ENCODE assay signal across 31 mouse cellular contexts in the genomic region with DNA sequence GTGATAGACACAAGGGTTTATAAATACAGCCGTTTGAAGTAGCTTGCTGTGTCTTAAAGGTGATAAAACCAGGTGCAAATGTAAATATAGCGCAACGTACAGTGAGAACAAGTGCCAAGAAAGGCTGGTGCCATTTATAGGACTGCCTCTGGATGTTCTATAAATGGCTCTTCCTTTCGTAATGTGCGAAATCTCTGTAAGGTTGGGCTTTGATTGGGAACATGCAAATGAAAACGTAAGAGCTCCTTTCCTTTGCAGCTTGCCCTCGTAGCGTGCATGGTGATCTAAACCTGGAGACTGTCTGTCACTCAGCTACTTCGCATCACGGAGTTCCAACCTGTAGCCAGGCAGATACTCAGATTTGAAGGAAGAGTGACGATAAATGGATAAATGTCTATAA.
DNase-seq lines count a peak whose midpoint lies in the region; ATAC-seq lines count a peak whose summit lies in the region.
"Had no signal": no experiment of that assay in that cellular context is flagged by ENCODE, and none has a peak within 500 bp of the region (broad histone marks: within the 10 kb centered on the region; RNA-seq: fewer than 3 reads in every experiment).

No protein-coding gene starts in this region.

- peak overlapping the region in 1 of 2 experiments; percentile 37; a peak in 1 of 4 replicates for H3K27ac ChIP-seq in heart, embryonic 14.5 days (replicated peaks in 1 of 2; ENCODE audit: control insufficient read depth in 1 of 2, insufficient read depth in 1 of 2, low read depth in 2 of 2, low read length in 2 of 2)
- H3K27ac ChIP-seq: embryonic facial prominence, embryonic 10.5 days; embryonic facial prominence, embryonic 15.5 days; forebrain, embryonic 13.5 days; hindbrain, embryonic 14.5 days; liver, embryonic 14.5 days; macrophage; midbrain, embryonic 13.5 days; neural tube, embryonic 13.5 days had no signal

- H3K9ac ChIP-seq in heart, embryonic 14.5 days (ENCODE audit: low read length) = no peak overlapping the region
- H3K9ac ChIP-seq: embryonic facial prominence, embryonic 15.5 days; forebrain, embryonic 13.5 days; hindbrain, embryonic 14.5 days; liver, embryonic 14.5 days; midbrain, embryonic 13.5 days; neural tube, embryonic 13.5 days had no signal

- peak; percentile 50; the same call in 1 of the 2 replicates for ATAC-seq in heart, embryonic 14.5 days (ENCODE audit: insufficient number of reproducible peaks, insufficient read depth, low FRiP score, low read depth)
- ATAC-seq: forebrain, embryonic 13.5 days; intestine, postnatal 0 days; midbrain, embryonic 13.5 days had no signal

- H3K36me3 ChIP-seq in heart, embryonic 14.5 days (ENCODE audit: control insufficient read depth, insufficient read depth, low read length) = no peaks in the 10 kb centered on the region
- H3K36me3 ChIP-seq: embryonic facial prominence, embryonic 10.5 days; embryonic facial prominence, embryonic 15.5 days; G1E; midbrain, embryonic 13.5 days; neural tube, embryonic 13.5 days had no signal

- no peaks in the 10 kb centered on the region for H3K9me3 ChIP-seq in heart, embryonic 14.5 days (ENCODE audit: control insufficient read depth, low read length)
- H3K9me3 ChIP-seq: embryonic facial prominence, embryonic 10.5 days; embryonic facial prominence, embryonic 15.5 days; forebrain, embryonic 13.5 days; G1E; midbrain, embryonic 13.5 days; neural tube, embryonic 13.5 days had no signal

- H3K27me3 ChIP-seq in heart, embryonic 14.5 days (ENCODE audit: control insufficient read depth, insufficient read depth, low read length) = no peaks in the 10 kb centered on the region
- H3K27me3 ChIP-seq: embryonic facial prominence, embryonic 15.5 days; forebrain, embryonic 13.5 days; midbrain, embryonic 13.5 days; neural tube, embryonic 13.5 days had no signal

- DNase-seq in frontal cortex, adult 2 months (ENCODE audit: extremely low spot score in 1 of 2, low spot score in 1 of 2) = peak; percentile 5 to 23
- no peak for DNase-seq in frontal cortex, postnatal 14 days (ENCODE audit: low spot score in 2 of 2)
- DNase-seq in heart, postnatal 4 days = no peak
- peak; percentile 16 to 41 for DNase-seq in left cerebral cortex, postnatal 14 days (ENCODE audit: low spot score in 2 of 2)
- no peak for DNase-seq in left cerebral cortex, adult 18-20 months (ENCODE audit: low spot score in 2 of 2)
- peak; percentile 41 for DNase-seq in telencephalon, adult 2 months (ENCODE audit: low read depth, low spot score)
- DNase-seq: adrenal gland, adult 8-10 months; cerebellum, adult 8-10 months; cerebellum, postnatal 25 days; gastrocnemius, postnatal 14 days; kidney, adult 9 months; kidney, postnatal 10 days; layer of hippocampus, adult 9-11 months; liver; lung, adult 2 months; lung, postnatal 10 days; right cerebral cortex, postnatal 25 days; spleen, adult 18-20 months; thymus, adult 18-20 months; thymus, postnatal 25 days had no signal

- H3K4me2 ChIP-seq in heart, embryonic 14.5 days (ENCODE audit: low read length) = peak overlapping the region; percentile 56
- H3K4me2 ChIP-seq: embryonic facial prominence, embryonic 15.5 days; forebrain, embryonic 13.5 days; hindbrain, embryonic 14.5 days; midbrain, embryonic 13.5 days; neural tube, embryonic 13.5 days had no signal

- no peaks in the 10 kb centered on the region for H3K4me1 ChIP-seq in heart, embryonic 14.5 days (ENCODE audit: control insufficient read depth in 2 of 2, insufficient read depth in 2 of 2, low read length in 2 of 2)
- H3K4me1 ChIP-seq: embryonic facial prominence, embryonic 10.5 days; embryonic facial prominence, embryonic 15.5 days; forebrain, embryonic 13.5 days; midbrain, embryonic 13.5 days; neural tube, embryonic 13.5 days had no signal

- H3K4me3 ChIP-seq in heart, embryonic 14.5 days (ENCODE audit: control insufficient read depth in 1 of 2, insufficient read depth in 1 of 2, low read depth in 1 of 2, low read length in 2 of 2) = 0 out of 4 replicates have a peak overlapping the region, but pooled peaks of 1 of the 2 experiments have one; percentile 0
- H3K4me3 ChIP-seq: embryonic facial prominence, embryonic 10.5 days; embryonic facial prominence, embryonic 15.5 days; forebrain, embryonic 13.5 days; midbrain, embryonic 13.5 days; neural tube, embryonic 13.5 days had no signal

- WGBS in heart, embryonic 14.5 days = 35% methylated on average over 11 of the region's 11 CpGs

- intact Hi-C loops in left cerebral cortex, postnatal 14 days (cut with DNase I) = no loop called here

Comparison
In these comparisons a context has a peak if more than half of its experiments do, and no peak if none do; other contexts are left out.
1. DNase-seq: peak in frontal cortex, adult 2 months (2 of 2), left cerebral cortex, postnatal 14 days (2 of 2) and telencephalon, adult 2 months (single experiment); none in frontal cortex, postnatal 14 days (0 of 2), heart, postnatal 4 days (single experiment) and left cerebral cortex, adult 18-20 months (0 of 2).